Mouse (Mus musculus): Measurements from ENCODE around the gene Relb. TPM values are rescaled to one million over a fixed set of nuclear protein-coding genes. Genes with fewer than 3 reads are reported as not detected.

Relb gene
- polyA plus RNA-seq, 1 experiment from 2014 or later: 3.6 TPM

- Histone ChIP-seq H3K27ac (peak overlapping the region; percentile 93), H3K36me3 (replicated peaks) (peaks cover 25% of the 10 kb centered on the region), H3K4me1 (peaks cover 29% of the 10 kb centered on the region), H3K27me3 (0 out of 2 replicates have a peak, but pooled peaks cover 5% of the 10 kb centered on the region), H3K4me3 (replicated peaks) (peak overlapping the region; percentile 100), H3K4me2 (peak overlapping the region; percentile 86), H3K9me3 (no peaks in the 10 kb centered on the region), H3K9ac (peak overlapping the region; percentile 99)
- under 1% methylated on average over 37 of the region's 37 CpGs for WGBS
- ATAC-seq (ENCODE audit: low FRiP score): peak; percentile 68
Observed at GRCm38 (mm10) chr7:19664455-19664954, 35.3 kb upstream of the Relb start.

GRCm38 (mm10) chr7:19663940-19664339 is 34.7 kb upstream of the Relb start:
- Histone ChIP-seq H3K4me1 (peaks cover 26% of the 10 kb centered on the region), H3K27me3 (0 out of 2 replicates have a peak, but pooled peaks cover 5% of the 10 kb centered on the region), H3K4me3 (replicated peaks) (peak overlapping the region; percentile 100), H3K9me3 (no peaks in the 10 kb centered on the region), H3K9ac (peak overlapping the region; percentile 99), H3K27ac (no peak overlapping the region), H3K4me2 (peak overlapping the region; percentile 86), H3K36me3 (replicated peaks) (peaks cover 28% of the 10 kb centered on the region)
- ATAC-seq (ENCODE audit: low FRiP score): no peak
- 22% methylated on average over 8 of the region's 8 CpGs for WGBS

- Histone ChIP-seq H3K4me1 (no peaks in the 10 kb centered on the region), H3K4me2 (no peak overlapping the region), H3K9me3 (no peaks in the 10 kb centered on the region), H3K9ac (no peak overlapping the region), H3K4me3 (replicated peaks) (no peak overlapping the region), H3K27ac (no peak overlapping the region), H3K36me3 (replicated peaks) (peaks cover 76% of the 10 kb centered on the region), H3K27me3 (no peaks in the 10 kb centered on the region)
- no peak for ATAC-seq (ENCODE audit: low FRiP score)
- 92% methylated on average over 2 of the region's 2 CpGs for WGBS
Observed at GRCm38 (mm10) chr7:19652614-19653013, 23.4 kb upstream of the Relb start.

- H3K9me3 ChIP-seq: no peaks in the 10 kb centered on the region
- no peak overlapping the region for H3K4me2 ChIP-seq
- H3K36me3 ChIP-seq (replicated peaks): peaks cover 86% of the 10 kb centered on the region
- ATAC-seq (ENCODE audit: low FRiP score): no peak
- H3K9ac ChIP-seq: no peak overlapping the region
- no peaks in the 10 kb centered on the region for H3K4me1 ChIP-seq
- WGBS: 93% methylated on average over 6 of the region's 6 CpGs
- H3K27me3 ChIP-seq: no peaks in the 10 kb centered on the region
- no peak overlapping the region for H3K27ac ChIP-seq
- no peak overlapping the region for H3K4me3 ChIP-seq (replicated peaks)
Observed at GRCm38 (mm10) chr7:19651063-19651786, 22.0 kb upstream of the Relb start.

- H3K9me3 ChIP-seq: no peaks in the 10 kb centered on the region
- H3K4me3 ChIP-seq (replicated peaks): no peak overlapping the region
- no peak overlapping the region for H3K27ac ChIP-seq
- no peak overlapping the region for H3K9ac ChIP-seq
- whole genome bisulfite sequencing: 93% methylated on average over 4 of the region's 4 CpGs
- peaks cover 98% of the 10 kb centered on the region for H3K36me3 ChIP-seq (replicated peaks)
- no peaks in the 10 kb centered on the region for H3K27me3 ChIP-seq
- ATAC-seq (ENCODE audit: low FRiP score): no peak
- H3K4me1 ChIP-seq: no peaks in the 10 kb centered on the region
- H3K4me2 ChIP-seq: no peak overlapping the region
Observed at GRCm38 (mm10) chr7:19641223-19641622, 12.0 kb upstream of the Relb start.

- H3K36me3 ChIP-seq (replicated peaks): peaks cover 85% of the 10 kb centered on the region
- no peak overlapping the region for H3K4me3 ChIP-seq (replicated peaks)
- H3K4me1 ChIP-seq: no peaks in the 10 kb centered on the region
- no peak for ATAC-seq (ENCODE audit: low FRiP score)
- H3K4me2 ChIP-seq: no peak overlapping the region
- 88% methylated on average over 11 of the region's 11 CpGs for WGBS
- no peak overlapping the region for H3K9ac ChIP-seq
- H3K27me3 ChIP-seq: no peaks in the 10 kb centered on the region
- H3K9me3 ChIP-seq: no peaks in the 10 kb centered on the region
- no peak overlapping the region for H3K27ac ChIP-seq
Observed at GRCm38 (mm10) chr7:19635074-19635827, 6.0 kb upstream of the Relb start.

GRCm38 (mm10) chr7:19634591-19634990 is 5.4 kb upstream of the Relb start:
- H3K4me1 ChIP-seq: peaks cover 3% of the 10 kb centered on the region; the same call in 1 of the 2 replicates
- H3K9me3 ChIP-seq: no peaks in the 10 kb centered on the region
- no peak overlapping the region for H3K4me3 ChIP-seq (replicated peaks)
- H3K36me3 ChIP-seq (replicated peaks): peaks cover 78% of the 10 kb centered on the region
- no peak overlapping the region for H3K4me2 ChIP-seq
- H3K27ac ChIP-seq: no peak overlapping the region
- 92% methylated on average over 2 of the region's 2 CpGs for WGBS
- H3K27me3 ChIP-seq: no peaks in the 10 kb centered on the region
- H3K9ac ChIP-seq: no peak overlapping the region
- ATAC-seq (ENCODE audit: low FRiP score): no peak

GRCm38 (mm10) chr7:19633855-19634254 is 4.6 kb upstream of the Relb start:
- no peak overlapping the region for H3K9ac ChIP-seq
- H3K9me3 ChIP-seq: no peaks in the 10 kb centered on the region
- 91% methylated on average over 15 of the region's 15 CpGs for WGBS
- no peak overlapping the region for H3K4me3 ChIP-seq (replicated peaks)
- ATAC-seq (ENCODE audit: low FRiP score): no peak
- H3K4me1 ChIP-seq: peaks cover 6% of the 10 kb centered on the region; the same call in 1 of the 2 replicates
- peaks cover 71% of the 10 kb centered on the region for H3K36me3 ChIP-seq (replicated peaks)
- no peak overlapping the region for H3K27ac ChIP-seq
- H3K27me3 ChIP-seq: no peaks in the 10 kb centered on the region
- H3K4me2 ChIP-seq: no peak overlapping the region

- H3K9ac ChIP-seq: no peak overlapping the region
- no peaks in the 10 kb centered on the region for H3K27me3 ChIP-seq
- H3K27ac ChIP-seq: no peak overlapping the region
- WGBS: 94% methylated on average over 17 of the region's 17 CpGs
- H3K4me2 ChIP-seq: no peak overlapping the region
- peaks cover 11% of the 10 kb centered on the region; the same call in 1 of the 2 replicates for H3K4me1 ChIP-seq
- H3K36me3 ChIP-seq (replicated peaks): peaks cover 65% of the 10 kb centered on the region
- ATAC-seq (ENCODE audit: low FRiP score): no peak
- H3K9me3 ChIP-seq: no peaks in the 10 kb centered on the region
- no peak overlapping the region for H3K4me3 ChIP-seq (replicated peaks)
Observed at GRCm38 (mm10) chr7:19633197-19633596, 4.0 kb upstream of the Relb start.

GRCm38 (mm10) chr7:19632720-19633119 is 3.5 kb upstream of the Relb start:
- H3K27ac ChIP-seq: no peak overlapping the region
- ATAC-seq (ENCODE audit: low FRiP score): no peak
- no peak overlapping the region for H3K9ac ChIP-seq
- H3K9me3 ChIP-seq: no peaks in the 10 kb centered on the region
- H3K4me3 ChIP-seq (replicated peaks): no peak overlapping the region
- no peak overlapping the region for H3K4me2 ChIP-seq
- peaks cover 60% of the 10 kb centered on the region for H3K36me3 ChIP-seq (replicated peaks)
- H3K4me1 ChIP-seq: peaks cover 11% of the 10 kb centered on the region; the same call in 1 of the 2 replicates
- H3K27me3 ChIP-seq: no peaks in the 10 kb centered on the region

- Histone ChIP-seq H3K9me3 (no peaks in the 10 kb centered on the region), H3K9ac (no peak overlapping the region), H3K4me3 (replicated peaks) (no peak overlapping the region), H3K36me3 (replicated peaks) (peaks cover 55% of the 10 kb centered on the region), H3K4me1 (peaks cover 11% of the 10 kb centered on the region; the same call in 1 of the 2 replicates), H3K27me3 (no peaks in the 10 kb centered on the region), H3K4me2 (no peak overlapping the region), H3K27ac (no peak overlapping the region)
- ATAC-seq (ENCODE audit: low FRiP score): no peak
Observed at GRCm38 (mm10) chr7:19632275-19632674, 3.0 kb upstream of the Relb start.

- no peaks in the 10 kb centered on the region for H3K27me3 ChIP-seq
- WGBS: 2% methylated on average over 50 of the region's 57 CpGs
- H3K4me2 ChIP-seq: peak overlapping the region; percentile 95
- peak overlapping the region; percentile 58; the same call in 1 of the 2 replicates for H3K9ac ChIP-seq
- ATAC-seq (ENCODE audit: low FRiP score): peak; percentile 90
- peaks cover 11% of the 10 kb centered on the region; the same call in 1 of the 2 replicates for H3K4me1 ChIP-seq
- H3K27ac ChIP-seq: peak overlapping the region; percentile 78
- peak overlapping the region; percentile 72 for H3K4me3 ChIP-seq (replicated peaks)
- no peaks in the 10 kb centered on the region for H3K9me3 ChIP-seq
- H3K36me3 ChIP-seq (replicated peaks): peaks cover 20% of the 10 kb centered on the region
Observed at GRCm38 (mm10) chr7:19628536-19629360, 490 bp downstream of the Relb start.

Data from forebrain, embryonic 12.5 days (tissue).